Mouse (Mus musculus): ENCODE results near the gene Mettl23. TPM values are rescaled to one million over a fixed set of nuclear protein-coding genes. Genes with fewer than 3 reads are reported as not detected.

Gene Mettl23
- total RNA-seq, 2 experiments from 2014 or later: 28.6 to 29.7 TPM

Other genes starting within 250 kb of the Mettl23 start
- gene Rhbdf2, start 216.3 kb upstream of the Mettl23 start, total RNA-seq (2021): 1 to 10 TPM; 1.3 to 1.4 TPM
- gene Prcd, start 189.7 kb upstream of the Mettl23 start, total RNA-seq (2021): 1 to 10 TPM; 4.6 to 6.7 TPM
- 10 to 100 TPM; 39.9 TPM for gene Cygb, start 189.0 kb upstream of the Mettl23 start, total RNA-seq (2021)
- not detected for gene St6galnac1, start 67.8 kb upstream of the Mettl23 start, total RNA-seq (2021)
- gene Mxra7, start 15.2 kb upstream of the Mettl23 start, total RNA-seq (2021): 10 to 100 TPM; 10.4 to 15.9 TPM
- gene Jmjd6, start 171 bp downstream of the Mettl23 start, total RNA-seq (2021): 10 to 100 TPM; 34.0 TPM
- gene Mfsd11, start 9.2 kb downstream of the Mettl23 start, total RNA-seq (2021): 10 to 100 TPM; 35.2 to 49.6 TPM
- gene Srsf2, start 9.8 kb downstream of the Mettl23 start, total RNA-seq (2021): 100 to 1,000 TPM; 137 to 140 TPM
- 10 to 100 TPM; 77.5 to 79.8 TPM for gene Mgat5b, start 75.6 kb downstream of the Mettl23 start, total RNA-seq (2021)

Measured in left cerebral cortex, postnatal 25 days (tissue).